Mouse (Mus musculus): ENCODE data around the gene Adamtsl5.
A peak's percentile ranks its signal among the peaks of the same experiment; 100 is the strongest.

Adamtsl5 gene

DNA sequence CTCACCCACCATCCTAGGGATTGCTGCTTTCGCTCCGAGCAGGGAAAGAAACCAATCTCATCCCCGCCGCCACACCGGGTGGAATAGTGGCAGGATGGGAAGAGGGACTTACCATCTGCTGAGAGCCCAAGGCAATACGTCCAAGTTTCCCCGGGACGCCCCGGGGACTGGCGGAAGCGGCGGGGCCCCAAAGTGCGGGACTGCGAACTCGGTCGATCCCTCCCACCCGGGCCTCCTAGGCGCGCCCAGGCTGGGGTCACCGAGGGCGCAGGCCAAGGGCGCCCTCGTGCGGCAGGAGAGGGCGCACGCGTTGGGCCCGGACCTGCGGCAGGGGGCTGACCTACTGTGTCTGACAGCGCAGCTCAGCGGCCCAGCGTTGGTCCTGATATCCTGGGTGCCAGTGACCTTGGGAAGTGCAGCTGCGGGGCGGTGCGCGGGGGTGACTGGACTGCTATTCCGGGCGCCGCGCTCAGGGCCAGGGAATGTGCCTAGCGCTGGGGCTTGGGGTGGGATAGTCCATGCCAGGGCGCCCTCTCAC, at the start of gene Adamtsl5:
Gene Adamtsl5 (minus strand): TSS at position 169 of the 538 bp plus-strand sequence.
- peak; percentile 99 for DNase-seq

DNA sequence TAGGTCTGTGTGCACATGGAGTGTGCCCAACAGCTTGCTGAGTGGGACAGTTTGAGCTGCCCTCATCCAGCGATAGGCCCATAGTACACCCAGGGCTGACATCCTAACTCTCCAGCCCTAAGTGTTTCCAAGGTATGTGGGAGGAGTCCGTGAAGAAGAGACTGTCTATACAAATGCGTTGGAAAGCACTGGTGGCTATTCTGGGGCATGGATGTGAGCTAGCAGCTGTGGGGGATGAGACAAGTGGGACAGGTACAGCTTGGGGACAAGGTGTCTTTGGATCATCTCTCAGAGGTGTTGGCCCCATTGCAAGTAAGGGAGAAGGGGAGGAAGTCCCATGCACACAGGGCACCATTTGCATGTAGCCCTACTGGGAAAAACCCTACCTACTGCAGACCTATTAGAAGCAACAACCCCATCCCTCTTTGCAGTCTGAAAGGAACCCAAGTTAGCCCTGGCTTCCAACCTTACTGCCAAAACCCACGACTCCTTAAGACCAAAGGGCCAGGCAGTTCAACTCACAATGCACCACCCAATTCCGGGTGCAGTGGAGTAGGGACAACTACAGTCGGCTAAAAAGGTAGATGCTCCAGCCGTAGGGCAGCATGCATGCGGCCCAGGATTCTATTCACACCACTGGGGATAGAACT, 49.4 kb upstream of the Adamtsl5 start:
- DNase-seq, result no peak

DNA sequence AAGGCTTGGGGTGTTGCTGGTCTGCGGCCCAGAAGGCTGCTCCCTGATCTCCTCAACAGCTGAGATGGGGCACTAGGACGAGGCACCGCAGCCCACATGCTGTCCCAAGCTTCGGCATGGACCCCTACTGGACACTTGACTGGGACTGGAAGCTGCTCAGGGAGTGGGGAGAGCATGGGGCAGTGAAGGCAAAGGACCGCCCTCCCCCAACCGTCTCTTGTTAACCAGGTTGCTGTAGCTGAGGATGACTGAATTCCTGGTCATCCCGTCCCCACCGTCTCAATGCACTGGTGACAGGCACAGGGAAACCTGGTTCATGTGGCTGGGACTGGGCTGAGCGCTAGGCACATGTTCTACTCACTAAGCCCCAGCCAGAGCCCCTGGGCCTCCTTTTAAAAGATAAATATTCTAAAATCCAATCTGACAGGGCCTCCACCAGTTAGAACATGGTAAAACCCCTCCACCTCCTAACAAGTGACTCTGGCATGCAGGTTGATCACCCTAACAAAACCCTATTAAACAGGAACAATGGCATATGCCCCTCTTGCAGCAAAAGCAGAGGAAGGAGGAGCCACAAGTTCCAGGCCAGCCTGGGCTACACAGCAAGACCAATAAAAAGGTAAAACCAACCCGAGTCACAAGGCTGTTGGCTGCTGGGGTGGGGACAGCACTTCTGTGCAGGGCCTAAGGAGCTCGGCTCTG, 48.8 kb upstream of the Adamtsl5 start:
- no peak for DNase-seq

DNA sequence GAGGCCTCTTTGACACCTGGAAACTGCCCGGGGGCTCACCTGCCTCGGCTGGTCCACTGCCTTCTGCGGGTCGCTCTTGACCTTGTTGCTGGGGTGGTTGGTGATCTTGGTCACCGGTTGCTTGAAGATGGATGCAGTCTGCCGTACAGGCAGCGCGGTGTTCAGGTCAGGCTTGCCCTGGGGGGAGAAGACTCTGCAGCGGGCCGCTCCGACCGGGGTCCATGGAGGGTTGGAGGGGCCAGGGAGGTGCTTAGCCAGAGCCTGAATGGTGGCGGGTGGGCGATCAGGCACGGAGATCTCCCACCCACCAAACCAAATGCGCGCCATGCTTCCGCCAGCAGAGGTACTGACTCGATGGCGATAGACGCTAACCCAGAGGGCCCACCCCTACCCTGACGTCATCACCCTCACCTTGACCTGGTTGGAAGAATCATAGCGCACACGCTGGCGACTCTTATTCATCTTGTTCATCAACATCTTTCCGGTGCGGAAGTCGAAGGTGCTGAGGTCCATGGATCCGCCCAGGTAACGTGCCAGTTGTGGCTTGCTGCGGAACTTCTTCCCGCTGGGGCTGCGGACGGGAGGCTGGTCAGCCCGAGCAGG, 46.9 kb upstream of the Adamtsl5 start:
- peak; percentile 93 for DNase-seq

DNA sequence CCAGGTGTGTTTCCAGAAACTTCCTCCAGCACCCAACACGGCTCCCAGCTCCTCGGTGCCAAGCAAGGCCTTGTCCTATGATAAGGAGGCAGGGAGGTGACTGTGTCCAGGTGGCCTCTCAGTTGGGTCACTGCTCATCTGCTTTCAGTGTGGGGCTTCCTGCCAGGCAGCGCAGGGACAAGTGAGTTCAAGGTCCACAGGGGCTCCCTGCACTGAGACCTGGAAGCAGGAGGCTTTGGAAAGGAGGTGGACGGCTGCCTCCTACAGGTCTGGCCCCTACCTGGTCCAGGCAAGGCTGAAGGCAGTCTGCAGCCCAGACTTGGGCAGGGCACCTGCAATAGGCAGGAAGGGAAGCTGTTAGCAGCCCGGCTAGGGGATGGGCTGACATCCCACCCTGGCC, 44.5 kb upstream of the Adamtsl5 start:
- DNase-seq, result no peak

DNA sequence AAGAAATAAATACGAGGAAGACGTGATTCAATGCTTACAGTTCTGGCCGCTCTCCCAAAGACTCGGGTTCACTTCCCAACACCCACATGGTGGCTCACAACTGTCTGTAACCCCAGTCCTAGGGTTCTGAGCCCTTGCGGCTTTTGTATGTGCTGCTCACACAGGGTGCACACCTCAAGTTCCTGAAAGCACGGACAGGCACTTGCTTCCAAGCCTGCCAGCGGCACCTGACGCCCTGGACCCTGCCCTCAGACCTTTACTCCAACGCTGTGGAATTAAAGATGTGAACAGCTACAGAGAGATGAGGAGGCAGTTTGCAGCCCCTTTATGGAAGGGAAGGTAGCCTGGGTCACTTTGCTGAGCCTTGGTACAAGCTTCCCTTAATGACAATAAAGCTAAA, 42.5 kb upstream of the Adamtsl5 start:
- DNase-seq, result no peak

DNA sequence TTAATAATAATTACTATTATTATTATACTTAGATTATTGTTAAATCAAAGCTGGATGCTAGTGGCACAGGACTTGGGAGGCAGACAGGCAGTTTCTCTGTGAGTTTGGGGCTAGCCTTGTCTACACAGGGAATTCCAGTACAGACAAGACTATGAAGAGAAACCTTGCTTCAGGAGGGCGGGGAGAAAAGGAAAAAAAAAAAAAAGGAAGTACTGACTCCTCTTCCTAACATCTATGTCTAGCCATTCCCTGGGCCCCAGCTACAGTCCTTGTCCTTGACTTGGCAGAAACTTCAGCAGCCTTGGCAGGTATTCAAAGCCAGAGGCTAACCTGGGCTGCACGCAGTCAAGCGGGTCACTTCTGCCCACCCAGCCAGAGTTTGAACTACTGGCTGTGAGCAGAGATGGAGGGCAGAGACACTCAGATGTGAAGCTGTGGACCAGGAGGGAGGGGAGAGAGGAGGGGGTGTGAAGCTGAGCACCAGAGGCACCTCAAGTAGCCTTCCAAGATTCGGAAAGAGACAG, 41.0 kb upstream of the Adamtsl5 start:
- DNase-seq, result no peak

DNA sequence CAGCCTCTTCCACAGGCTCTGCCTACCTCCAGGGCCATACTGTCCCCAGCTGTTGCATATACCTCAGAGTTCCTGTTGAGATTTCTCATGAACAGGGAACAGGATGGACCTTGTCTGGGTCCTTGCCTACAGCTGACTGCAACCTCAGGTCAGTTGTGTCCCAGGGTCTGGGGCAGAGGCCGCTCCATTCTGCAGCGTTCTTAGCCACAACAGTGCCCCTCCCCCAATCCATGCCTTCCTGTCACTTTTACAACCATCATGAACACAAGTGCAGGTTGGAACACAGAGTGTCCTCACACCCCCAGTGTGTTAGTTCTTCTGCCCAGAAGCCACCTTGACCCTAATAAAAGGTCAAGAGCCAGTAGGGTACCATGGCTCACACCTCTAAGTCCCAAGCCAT, 40.5 kb upstream of the Adamtsl5 start:
- DNase-seq, result no peak

DNA sequence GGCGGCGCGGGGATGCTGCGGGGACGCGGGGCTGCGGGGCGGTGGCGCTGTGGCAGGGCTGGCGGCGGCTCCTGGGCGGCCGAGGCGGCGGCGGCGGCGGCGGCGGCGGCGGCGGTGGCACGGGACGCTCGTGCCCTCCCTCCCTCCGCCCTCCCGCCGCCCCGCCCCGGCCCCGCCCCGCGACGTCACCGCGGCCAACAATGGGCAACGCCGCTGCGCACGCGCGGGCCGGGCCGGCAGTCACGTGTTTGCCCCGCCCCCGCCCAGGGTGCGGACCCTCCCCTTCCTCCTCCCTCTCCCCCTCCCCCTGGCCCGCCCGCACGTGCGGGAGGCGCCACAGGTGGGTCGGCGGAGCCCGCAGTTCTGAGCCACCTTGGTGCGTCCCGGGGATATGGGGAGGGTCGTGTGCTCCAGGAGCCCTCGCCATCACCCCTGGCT, 39.3 kb upstream of the Adamtsl5 start, which contains the start of gene Mex3d:
Gene Mex3d (minus strand): TSS at position 138 of the 438 bp plus-strand sequence.
- DNase-seq, result peak; percentile 99

DNA sequence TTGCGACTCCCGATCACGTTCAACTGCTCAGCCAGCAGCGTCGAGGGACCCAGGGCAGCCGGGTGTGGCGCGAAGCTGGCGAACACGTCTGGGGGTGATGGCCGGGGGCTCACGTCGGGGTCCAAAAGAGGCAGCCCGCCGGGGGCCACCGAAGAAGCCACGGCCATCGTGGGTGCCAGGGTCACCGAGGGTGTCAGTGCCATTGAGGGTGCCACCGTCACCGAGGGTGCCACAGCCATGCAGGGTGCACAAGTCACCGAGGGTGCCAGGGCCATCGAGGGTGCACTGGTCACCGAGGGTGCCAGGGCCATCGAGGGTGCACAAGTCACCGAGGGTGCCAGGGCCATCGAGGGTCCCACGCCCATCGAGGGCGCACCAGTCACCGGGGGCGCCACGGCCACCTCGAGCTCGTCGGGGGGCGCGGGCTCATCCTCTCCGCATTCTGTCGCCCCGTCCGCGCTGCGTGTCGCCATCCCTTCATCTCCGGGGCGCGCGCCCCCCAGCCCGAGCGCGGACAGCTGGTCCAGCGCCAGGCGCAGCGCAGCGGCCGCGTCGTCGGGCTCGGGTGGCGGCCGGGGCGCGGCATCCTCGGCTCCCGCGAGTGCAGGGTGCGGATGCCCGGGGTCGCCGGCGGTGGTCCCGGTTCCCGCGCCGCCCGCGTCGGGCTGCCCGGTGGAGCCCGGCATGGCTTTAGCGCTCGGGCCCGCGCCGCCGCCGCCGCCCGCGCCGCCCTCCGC, 38.7 kb upstream of the Adamtsl5 start:
- DNase-seq, result peak; percentile 96

DNA sequence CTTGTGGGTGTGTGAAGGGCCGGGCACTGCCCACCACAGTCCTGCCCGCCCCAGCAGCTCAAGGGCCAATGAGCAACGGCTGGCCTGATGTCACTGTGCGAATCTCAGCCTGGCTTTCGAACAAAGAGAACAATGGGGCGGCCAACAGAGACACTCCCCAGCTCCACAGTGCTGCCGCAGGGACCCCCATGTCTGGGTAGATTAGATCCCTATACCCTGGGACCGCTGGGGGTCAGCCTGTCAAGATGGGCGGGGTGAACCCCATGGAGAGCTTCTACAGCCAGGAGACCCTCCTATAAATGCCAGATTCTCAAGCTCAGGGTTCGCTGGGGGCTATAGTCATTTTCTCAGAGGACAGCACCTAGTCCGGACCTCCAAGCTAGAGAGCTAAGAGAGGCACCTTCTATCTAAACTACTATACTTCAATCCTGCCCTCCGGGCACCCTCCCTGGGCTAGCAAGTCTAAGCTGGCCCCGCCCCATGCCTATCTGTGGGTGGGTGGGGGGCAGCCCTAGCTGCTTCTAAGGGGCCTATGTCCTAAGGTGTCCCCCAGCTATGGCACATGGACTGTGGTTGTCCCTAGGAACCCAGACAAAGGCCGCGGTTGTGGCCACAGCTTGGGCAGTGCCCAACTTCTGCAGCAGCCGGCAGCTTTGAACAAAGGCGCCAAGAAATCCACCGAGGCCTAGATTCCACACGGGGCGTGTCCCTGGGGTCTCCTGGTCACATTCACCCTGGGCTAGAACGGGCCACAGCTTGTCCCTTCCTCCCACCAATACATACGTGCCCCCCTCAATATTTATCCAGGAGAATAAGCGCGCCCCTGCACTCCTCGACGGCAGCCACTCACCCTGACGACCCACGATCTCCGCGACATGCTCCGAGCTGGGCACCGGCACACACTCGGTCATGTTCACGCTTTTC, 37.9 kb upstream of the Adamtsl5 start:
- DNase-seq, result peak; percentile 96

DNA sequence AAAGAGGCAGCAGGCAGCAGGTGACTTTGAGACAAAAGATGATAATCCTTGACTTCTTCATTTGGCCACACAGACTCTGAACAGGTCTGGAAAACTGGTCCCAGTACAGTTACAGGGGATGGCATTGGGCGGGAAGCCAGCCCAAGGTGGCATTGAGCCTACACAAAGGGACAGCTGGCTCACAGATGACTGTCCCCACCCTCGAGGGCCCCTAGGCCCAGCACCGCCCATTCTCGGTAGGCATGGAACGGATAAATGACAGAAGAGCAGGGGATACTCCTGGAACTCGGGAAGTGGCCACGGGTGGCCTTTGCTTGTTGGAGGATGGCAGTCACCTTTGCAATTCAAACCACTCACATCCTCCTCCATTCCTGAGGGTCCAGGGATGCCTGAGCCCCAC, 37.1 kb upstream of the Adamtsl5 start:
- DNase-seq, result peak; percentile 95

DNA sequence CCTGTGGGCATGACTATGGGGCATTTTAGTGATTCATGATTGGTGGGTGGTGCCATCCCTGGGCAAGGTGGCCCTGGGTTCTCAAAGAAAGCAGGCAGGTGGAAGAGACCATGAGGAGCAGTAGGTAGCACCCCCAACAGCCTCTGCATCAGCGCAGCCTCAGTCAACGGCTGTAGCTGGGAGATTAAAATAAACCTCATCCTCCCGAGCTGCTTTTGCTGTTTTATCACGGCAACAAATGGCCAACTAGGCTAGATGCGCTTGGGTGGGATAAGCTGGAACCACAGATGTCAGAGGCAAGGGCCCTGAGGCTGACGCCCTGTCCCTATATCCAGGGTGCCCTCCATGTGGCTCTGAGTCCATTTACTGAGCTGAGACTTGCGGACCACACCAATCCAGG, 36.5 kb upstream of the Adamtsl5 start:
- DNase-seq, result no peak

DNA sequence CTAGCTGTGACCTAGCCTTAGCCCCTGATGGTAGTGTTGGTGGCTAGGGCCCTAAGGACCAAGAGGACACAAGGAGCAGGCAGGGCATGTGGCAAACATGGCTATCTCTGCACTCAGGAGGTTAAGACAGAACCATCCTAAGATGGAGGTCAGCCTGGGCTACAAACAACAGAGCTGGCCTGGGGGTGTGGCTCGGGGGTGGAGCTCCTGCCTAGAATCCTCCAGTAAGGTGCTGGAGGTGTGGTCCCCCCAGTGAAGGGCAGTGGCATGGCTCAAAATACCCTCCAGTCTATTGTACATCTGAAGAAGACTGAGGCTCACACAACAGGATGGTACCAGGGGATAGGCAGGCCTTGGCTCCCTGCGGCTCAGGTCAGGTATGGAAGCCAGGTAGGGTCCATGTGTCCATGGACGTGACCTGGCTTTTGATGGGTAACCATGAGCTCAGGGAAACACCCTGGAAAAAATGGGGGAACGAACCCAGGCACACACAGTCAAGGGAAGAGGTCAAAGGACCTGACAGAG, 36.0 kb upstream of the Adamtsl5 start:
- peak; percentile 91 for DNase-seq

DNA sequence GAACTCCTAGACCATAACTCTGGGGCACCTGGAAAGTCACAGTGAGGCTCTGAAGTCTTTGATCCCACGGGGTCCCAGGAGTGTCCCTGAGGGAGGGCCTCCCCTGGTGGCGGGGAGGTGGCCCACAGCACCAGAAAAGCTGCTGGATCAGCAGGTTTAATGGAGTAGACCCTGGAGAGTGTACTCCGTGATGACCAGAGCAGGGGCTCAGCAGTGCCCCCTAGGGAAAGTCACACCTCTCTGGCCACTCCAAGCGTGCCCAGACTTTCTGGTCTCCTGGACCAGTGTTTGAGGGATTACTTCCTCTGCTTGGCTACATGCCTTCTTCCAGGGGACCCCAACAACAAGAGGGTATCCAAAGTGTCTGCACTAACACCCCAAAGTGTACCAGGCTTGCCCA, 35.2 kb upstream of the Adamtsl5 start:
- peak; percentile 89 for DNase-seq

DNA sequence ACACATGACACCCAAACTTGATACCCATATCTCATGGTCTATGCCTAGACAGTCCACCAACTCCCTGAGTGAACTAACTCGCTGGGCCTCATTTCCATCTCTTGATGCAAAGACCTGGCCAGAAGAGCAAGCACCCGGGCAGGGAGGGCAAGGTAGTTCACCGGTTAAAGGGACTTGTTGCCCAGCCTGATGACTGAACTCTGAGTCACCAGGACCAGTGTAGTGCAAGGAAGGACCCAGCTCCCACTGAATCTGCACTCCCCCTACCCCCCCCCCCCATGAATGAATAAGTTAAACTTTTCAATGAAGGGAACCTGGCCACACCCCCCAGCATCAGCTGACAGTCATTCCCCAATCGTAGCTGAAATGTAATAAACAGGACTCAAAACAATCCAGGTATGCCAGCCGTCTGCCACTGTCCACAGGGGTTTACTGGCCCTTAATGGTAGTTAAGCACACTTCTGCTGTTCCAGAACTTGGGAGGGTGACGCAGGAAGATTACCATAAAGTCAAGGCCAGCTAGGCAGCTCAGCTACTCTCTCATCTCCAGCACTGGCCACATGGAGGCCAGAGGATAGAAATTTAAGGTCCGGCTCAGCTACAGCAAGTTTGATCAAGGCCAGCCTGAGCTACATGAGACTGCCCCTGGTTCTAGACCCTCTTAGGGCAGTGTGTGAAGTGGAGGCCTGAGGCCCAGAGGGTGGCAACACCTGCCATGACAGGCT, 34.6 kb upstream of the Adamtsl5 start:
- no peak for DNase-seq

DNA sequence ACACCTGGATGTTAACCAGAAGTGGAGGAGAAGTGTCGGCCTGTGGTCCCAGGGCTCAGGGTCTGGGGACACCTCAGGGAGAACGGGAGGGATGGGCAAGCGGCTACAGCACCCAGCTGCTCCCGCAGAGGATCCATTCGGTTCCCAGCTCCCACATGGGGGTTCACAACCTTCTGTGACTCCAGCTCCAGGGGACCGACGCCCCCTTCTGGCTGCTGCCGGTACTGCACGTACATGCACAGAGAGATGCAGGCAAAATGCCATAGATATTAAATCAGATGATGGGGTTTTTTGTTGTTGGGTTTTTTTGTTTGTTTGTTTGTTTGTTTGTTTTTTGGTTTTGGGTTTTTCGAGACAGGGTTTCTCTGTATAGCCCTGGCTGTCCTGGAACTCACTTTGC, 29.5 kb upstream of the Adamtsl5 start:
- DNase-seq, result no peak

DNA sequence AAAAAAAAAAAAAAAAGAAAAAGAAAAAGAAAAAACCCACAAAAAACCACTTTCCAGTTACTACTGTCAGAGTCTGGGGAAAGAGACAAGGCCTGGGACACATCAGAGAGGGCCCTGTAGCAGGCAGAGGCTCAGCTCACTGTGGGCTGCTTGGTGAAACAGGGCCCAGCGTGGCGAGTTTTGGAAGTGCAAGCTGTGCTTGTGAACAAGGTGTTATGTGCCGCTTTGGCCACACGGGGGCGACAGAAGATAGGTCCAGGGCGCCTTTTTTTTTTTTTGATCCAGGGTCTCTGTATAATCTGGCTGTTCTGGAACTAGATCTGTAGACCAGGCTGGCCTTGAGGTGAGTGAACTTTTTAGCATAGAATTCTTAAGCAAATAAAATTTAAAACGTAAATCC, 27.9 kb upstream of the Adamtsl5 start:
- DNase-seq, result peak; percentile 96

DNA sequence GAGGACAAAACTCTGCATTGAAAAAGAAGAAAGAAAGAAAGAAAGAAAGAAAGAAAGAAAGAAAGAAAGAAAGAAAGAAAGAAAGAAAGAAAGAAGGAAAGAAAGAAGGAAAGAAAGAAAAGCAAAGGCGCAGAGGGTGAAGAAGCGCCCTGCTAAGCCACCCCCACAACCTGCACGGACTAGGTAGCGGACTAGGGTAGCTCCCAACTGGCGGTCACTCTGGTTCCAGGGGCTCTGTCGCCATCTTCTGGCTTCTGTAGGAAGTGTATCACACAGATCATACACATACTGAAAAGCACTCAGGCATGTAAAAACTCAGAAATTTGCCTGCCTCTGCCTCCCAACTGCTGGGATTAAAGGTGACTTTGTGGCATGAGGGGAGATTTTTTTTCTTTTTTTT, 25.9 kb upstream of the Adamtsl5 start:
- DNase-seq, result no peak

DNA sequence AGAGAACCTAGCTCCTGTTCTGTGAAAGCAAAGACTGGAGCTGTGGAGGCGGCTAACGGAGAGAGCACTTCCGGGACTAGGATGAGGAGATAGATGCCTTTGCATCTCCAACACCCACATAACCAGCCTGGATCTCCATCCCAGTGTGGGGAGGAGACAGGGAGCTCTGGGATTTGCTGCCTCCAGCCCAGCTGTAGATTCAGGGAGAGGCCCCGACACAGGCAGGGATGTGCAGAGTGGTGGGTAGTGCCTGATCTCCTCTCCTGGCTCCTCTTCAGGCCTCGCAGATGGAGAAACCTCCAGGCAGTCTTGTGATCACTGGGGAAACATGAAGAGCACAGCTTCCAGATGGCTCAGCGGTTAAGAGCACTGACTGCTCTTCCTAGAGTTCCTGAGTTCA, 24.5 kb upstream of the Adamtsl5 start:
- DNase-seq, result no peak

DNA sequence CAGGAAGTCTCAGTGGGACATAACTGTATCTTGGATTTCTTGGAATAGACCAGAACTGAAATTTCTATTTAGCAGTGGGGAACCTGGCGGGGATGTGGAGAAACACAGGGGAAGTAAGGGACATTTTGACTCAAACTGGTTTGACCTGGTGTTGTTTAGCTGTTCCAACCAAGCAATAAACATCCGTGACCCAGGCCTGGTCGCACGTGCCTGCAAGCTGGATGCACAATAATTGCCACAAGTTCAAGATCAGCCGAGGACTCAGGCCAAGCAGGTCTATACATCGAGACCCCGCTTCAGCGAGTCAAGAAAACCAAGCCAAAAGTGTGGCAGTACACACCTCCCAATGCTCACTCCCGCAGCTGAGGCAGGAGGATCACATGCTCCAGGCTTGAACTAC, 23.8 kb upstream of the Adamtsl5 start:
- DNase-seq, result no peak

Measured in heart, adult 11 months (tissue).